Mouse (Mus musculus) neural tube, embryonic 15.5 days (tissue): ENCODE results near the gene Epha7. TPM values are rescaled to one million over a fixed set of nuclear protein-coding genes. Genes with fewer than 3 reads are reported as not detected.

Source experiments
- ATAC-seq: fragments of 200-750 bp; cut with Nextera tagmentation; 2 replicates; pipeline ENCODE4 v1.8.0; 2017; ENCODE audit warnings: mild to moderate bottlenecking, moderate TSS enrichment, moderate library complexity; ENCODE audit not compliant: low FRiP score
- H3K27ac ChIP-seq: fragments of 300-500 bp; sonication (generic); replicated peaks from 2 replicates; pipeline ENCODE4 v1.5.1; 2015; ENCODE audit warnings: mild to moderate bottlenecking, inconsistent platforms
- H3K27me3 ChIP-seq: fragments of 300-500 bp; sonication (generic); replicated peaks from 2 replicates; pipeline ENCODE4 v1.6.1; 2015; ENCODE audit warnings: inconsistent platforms
- H3K36me3 ChIP-seq: fragments of 300-500 bp; sonication (generic); 2 replicates; pipeline ENCODE4 v1.6.1; 2015; ENCODE audit warnings: inconsistent platforms
- H3K4me1 ChIP-seq: fragments of 300-500 bp; sonication (generic); 2 replicates; pipeline ENCODE4 v1.6.1; 2015; ENCODE audit warnings: inconsistent platforms
- H3K4me2 ChIP-seq: fragments of 300-500 bp; sonication (generic); 2 replicates; pipeline ENCODE4 v1.6.1; 2015; ENCODE audit warnings: inconsistent platforms, mild to moderate bottlenecking, moderate library complexity
- H3K4me3 ChIP-seq: fragments of 300-500 bp; sonication (generic); replicated peaks from 2 replicates; pipeline ENCODE4 v1.5.1; 2015; ENCODE audit warnings: mild to moderate bottlenecking, inconsistent platforms
- H3K9ac ChIP-seq: fragments of 300-500 bp; sonication (generic); replicated peaks from 2 replicates; pipeline ENCODE4 v1.6.1; 2015; ENCODE audit warnings: mild to moderate bottlenecking, inconsistent platforms
- H3K9me3 ChIP-seq: fragments of 300-500 bp; sonication (generic); replicated peaks from 2 replicates; pipeline ENCODE4 v1.6.1; 2016; ENCODE audit warnings: inconsistent platforms
- WGBS: fragments of 180-500 bp; shearing (Covaris S2); methylation state at CpG from one replicate; pipeline ENCODE4 v1.1.7; 2015; ENCODE audit warnings: mixed read lengths; 5-methylcytosine and 5-hydroxymethylcytosine counted together
- polyA plus RNA-seq: library from polyadenylated mRNA; unstranded; fragments of >200 nt; fragmentation: Nextera tagmentation; extraction: Ambion mirVana; gene quantifications from 2 replicates; pipeline ENCODE4 v1.2.1, GENCODE M21; 2015

Epha7 gene
- polyA plus RNA-seq, 1 experiment from 2014 or later: 49.3 TPM

GRCm38 (mm10) chr4:28902004-28902704 lies 89.2 kb downstream of the Epha7 start:
- Histone ChIP-seq H3K4me3 (no peak overlapping the region), H3K9ac (no peak overlapping the region), H3K36me3 (no peaks in the 10 kb centered on the region), H3K4me2 (no peak overlapping the region), H3K27me3 (no peaks in the 10 kb centered on the region), H3K9me3 (no peaks in the 10 kb centered on the region), H3K27ac (no peak overlapping the region), H3K4me1 (no peaks in the 10 kb centered on the region)
- WGBS: 71% methylated on average over 4 of the region's 4 CpGs
- 0 out of 2 replicates have a peak, but pooled peaks have one; percentile 21 for ATAC-seq

- no peak overlapping the region for H3K9ac ChIP-seq
- H3K9me3 ChIP-seq: no peaks in the 10 kb centered on the region
- H3K36me3 ChIP-seq: no peaks in the 10 kb centered on the region
- H3K4me1 ChIP-seq: no peaks in the 10 kb centered on the region
- no peak overlapping the region for H3K4me3 ChIP-seq
- H3K27ac ChIP-seq: no peak overlapping the region
- WGBS: 89% methylated on average over 2 of the region's 2 CpGs
- H3K27me3 ChIP-seq: no peaks in the 10 kb centered on the region
- H3K4me2 ChIP-seq: no peak overlapping the region
- no peak for ATAC-seq
These were observed 94.1 kb downstream of the Epha7 start for GRCm38 (mm10) chr4:28906985-28907384.

- no peak overlapping the region for H3K27ac ChIP-seq
- H3K27me3 ChIP-seq: no peaks in the 10 kb centered on the region
- H3K4me2 ChIP-seq: no peak overlapping the region
- no peaks in the 10 kb centered on the region for H3K9me3 ChIP-seq
- WGBS: 78% methylated on average over 4 of the region's 4 CpGs
- no peaks in the 10 kb centered on the region for H3K36me3 ChIP-seq
- ATAC-seq: no peak
- H3K9ac ChIP-seq: no peak overlapping the region
- H3K4me3 ChIP-seq: no peak overlapping the region
- no peaks in the 10 kb centered on the region for H3K4me1 ChIP-seq
These were observed 97.2 kb downstream of the Epha7 start for GRCm38 (mm10) chr4:28910127-28910526.

- WGBS: 82% methylated on average over 2 of the region's 2 CpGs
These were observed 99.1 kb downstream of the Epha7 start for GRCm38 (mm10) chr4:28912028-28912427.

GRCm38 (mm10) chr4:28913613-28914012 lies 100.7 kb downstream of the Epha7 start:
- Histone ChIP-seq H3K27me3 (no peaks in the 10 kb centered on the region), H3K4me3 (no peak overlapping the region), H3K9me3 (no peaks in the 10 kb centered on the region), H3K9ac (no peak overlapping the region), H3K27ac (no peak overlapping the region), H3K4me1 (no peaks in the 10 kb centered on the region), H3K36me3 (no peaks in the 10 kb centered on the region), H3K4me2 (no peak overlapping the region)
- WGBS: 46% methylated on average over 2 of the region's 2 CpGs
- no peak for ATAC-seq

More at GRCm38 (mm10) chr4:28912028-28912427, 99.1 kb downstream of the Epha7 start:
- no peaks in the 10 kb centered on the region for H3K4me1 ChIP-seq
- no peaks in the 10 kb centered on the region for H3K36me3 ChIP-seq
- no peaks in the 10 kb centered on the region for H3K27me3 ChIP-seq
- H3K27ac ChIP-seq: no peak overlapping the region
- ATAC-seq: no peak
- H3K9me3 ChIP-seq: no peaks in the 10 kb centered on the region
- H3K4me2 ChIP-seq: no peak overlapping the region
- H3K4me3 ChIP-seq: no peak overlapping the region
- no peak overlapping the region for H3K9ac ChIP-seq

GRCm38 (mm10) chr4:28920645-28921044 lies 107.7 kb downstream of the Epha7 start:
- no peak for ATAC-seq
- H3K27me3 ChIP-seq: no peaks in the 10 kb centered on the region
- no peak overlapping the region for H3K27ac ChIP-seq
- H3K36me3 ChIP-seq: no peaks in the 10 kb centered on the region
- whole genome bisulfite sequencing: 79% methylated on average over 6 of the region's 6 CpGs
- no peaks in the 10 kb centered on the region for H3K4me1 ChIP-seq
- H3K4me3 ChIP-seq: no peak overlapping the region
- H3K9ac ChIP-seq: no peak overlapping the region
- H3K9me3 ChIP-seq: no peaks in the 10 kb centered on the region
- no peak overlapping the region for H3K4me2 ChIP-seq

- Histone ChIP-seq H3K27me3 (no peaks in the 10 kb centered on the region), H3K4me1 (no peaks in the 10 kb centered on the region), H3K4me2 (no peak overlapping the region), H3K9me3 (no peaks in the 10 kb centered on the region), H3K36me3 (no peaks in the 10 kb centered on the region), H3K4me3 (no peak overlapping the region), H3K9ac (no peak overlapping the region), H3K27ac (no peak overlapping the region)
- no peak for ATAC-seq
- 91% methylated on average over 4 of the region's 4 CpGs for WGBS
These were observed 113.1 kb downstream of the Epha7 start for GRCm38 (mm10) chr4:28926072-28926471.

- H3K4me3 ChIP-seq: no peak overlapping the region
- no peak overlapping the region for H3K4me2 ChIP-seq
- no peaks in the 10 kb centered on the region for H3K9me3 ChIP-seq
- no peak for ATAC-seq
- no peak overlapping the region for H3K9ac ChIP-seq
- peaks cover 10% of the 10 kb centered on the region for H3K4me1 ChIP-seq
- WGBS: 91% methylated on average over 4 of the region's 4 CpGs
- no peak overlapping the region for H3K27ac ChIP-seq
- H3K36me3 ChIP-seq: no peaks in the 10 kb centered on the region
- no peaks in the 10 kb centered on the region for H3K27me3 ChIP-seq
These were observed 120.5 kb downstream of the Epha7 start for GRCm38 (mm10) chr4:28933431-28933830.

GRCm38 (mm10) chr4:28934802-28935201 lies 121.9 kb downstream of the Epha7 start:
- peaks cover 10% of the 10 kb centered on the region for H3K4me1 ChIP-seq
- H3K27ac ChIP-seq: no peak overlapping the region
- WGBS: 28% methylated on average over 10 of the region's 10 CpGs
- no peaks in the 10 kb centered on the region for H3K27me3 ChIP-seq
- no peaks in the 10 kb centered on the region for H3K9me3 ChIP-seq
- H3K4me2 ChIP-seq: peak overlapping the region; percentile 49
- peak; percentile 49; the same call in 1 of the 2 replicates for ATAC-seq
- no peak overlapping the region for H3K4me3 ChIP-seq
- H3K9ac ChIP-seq: no peak overlapping the region
- no peaks in the 10 kb centered on the region for H3K36me3 ChIP-seq

GRCm38 (mm10) chr4:28935567-28935966 lies 122.6 kb downstream of the Epha7 start:
- Histone ChIP-seq H3K27ac (0 out of 2 replicates have a peak overlapping the region, but pooled peaks have one; percentile 5), H3K4me1 (peaks cover 10% of the 10 kb centered on the region), H3K36me3 (no peaks in the 10 kb centered on the region), H3K9ac (no peak overlapping the region), H3K4me3 (0 out of 2 replicates have a peak overlapping the region, but pooled peaks have one; percentile 4), H3K9me3 (no peaks in the 10 kb centered on the region), H3K27me3 (no peaks in the 10 kb centered on the region), H3K4me2 (peak overlapping the region; percentile 49)
- WGBS: 30% methylated on average over 11 of the region's 11 CpGs
- peak; percentile 85 for ATAC-seq

- Histone ChIP-seq H3K27ac (no peak overlapping the region), H3K9me3 (no peaks in the 10 kb centered on the region), H3K4me3 (no peak overlapping the region), H3K27me3 (no peaks in the 10 kb centered on the region), H3K36me3 (0 out of 2 replicates have a peak, but pooled peaks cover 4% of the 10 kb centered on the region), H3K9ac (no peak overlapping the region), H3K4me2 (no peak overlapping the region), H3K4me1 (peaks cover 1% of the 10 kb centered on the region)
- no peak for ATAC-seq
- 90% methylated on average over 2 of the region's 2 CpGs for WGBS
These were observed 127.8 kb downstream of the Epha7 start for GRCm38 (mm10) chr4:28940710-28941109.

GRCm38 (mm10) chr4:28944237-28944636 lies 131.3 kb downstream of the Epha7 start:
- no peak for ATAC-seq
- no peak overlapping the region for H3K4me2 ChIP-seq
- no peaks in the 10 kb centered on the region for H3K4me1 ChIP-seq
- no peaks in the 10 kb centered on the region for H3K9me3 ChIP-seq
- H3K27me3 ChIP-seq: no peaks in the 10 kb centered on the region
- H3K4me3 ChIP-seq: no peak overlapping the region
- 0 out of 2 replicates have a peak, but pooled peaks cover 4% of the 10 kb centered on the region for H3K36me3 ChIP-seq
- no peak overlapping the region for H3K9ac ChIP-seq
- no peak overlapping the region for H3K27ac ChIP-seq
- 86% methylated on average over 6 of the region's 6 CpGs for WGBS
